Mouse (Mus musculus): ENCODE data around the gene Msh4. TPM values are rescaled to one million over a fixed set of nuclear protein-coding genes. Genes with fewer than 3 reads are reported as not detected.
"Not testable (repeated sequence)": the region's sequence is repeated elsewhere in the genome, so short reads cannot be mapped to it uniquely, and the experiment has no call there.

Msh4 gene
- polyA plus RNA-seq, 1 experiment from 2014 or later = 0.07 TPM

DNA sequence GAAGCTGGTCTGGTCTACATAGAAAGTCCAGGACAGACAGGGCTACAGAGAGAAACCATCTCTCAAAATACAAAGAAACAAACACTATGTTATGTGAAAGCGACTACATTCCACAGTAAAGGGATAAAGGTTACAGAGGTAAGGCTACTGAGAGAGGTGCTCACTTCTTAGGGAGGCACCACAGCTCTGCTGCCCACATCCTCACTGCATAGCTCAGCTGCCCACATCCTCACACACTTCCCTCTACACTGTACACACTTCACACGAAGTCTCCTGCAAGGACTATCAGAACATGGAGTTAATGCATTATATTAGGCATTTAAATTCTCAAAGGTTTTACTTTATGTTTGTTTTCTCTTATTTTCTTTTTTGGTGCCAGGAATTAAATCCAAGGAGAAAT is 42.1 kb downstream of the Msh4 start:
- H3K9ac ChIP-seq (ENCODE audit: low read depth, low read length) = no peak overlapping the region
- H3K36me3 ChIP-seq (ENCODE audit: control insufficient read depth, insufficient read depth, low read length) = no peaks in the 10 kb centered on the region
- WGBS = 86% methylated on average over 2 of the region's 2 CpGs

DNA sequence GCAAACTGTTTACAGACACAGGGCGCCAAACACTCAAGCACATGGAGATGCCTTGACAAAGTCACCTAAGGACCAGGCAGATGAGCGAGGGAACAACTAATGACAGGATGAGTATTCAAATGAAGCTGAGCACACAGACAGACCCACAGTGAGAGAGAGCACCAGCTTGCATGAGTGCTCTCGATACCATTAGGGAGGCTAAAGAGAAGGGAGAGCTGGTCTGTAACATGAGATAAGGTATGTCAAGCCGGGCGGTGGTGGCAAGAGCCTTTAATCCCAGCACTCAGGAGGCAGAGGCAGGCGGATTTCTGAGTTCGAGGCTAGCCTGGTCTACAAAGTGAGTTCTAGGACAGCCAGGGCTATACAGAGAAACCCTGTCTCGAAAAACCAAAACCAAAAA is 45.5 kb downstream of the Msh4 start:
- H3K4me1 ChIP-seq (ENCODE audit: control insufficient read depth, insufficient read depth, low read length); H3K27ac ChIP-seq (ENCODE audit: low read length); H3K9me3 ChIP-seq (ENCODE audit: control insufficient read depth, low read length); H3K9ac ChIP-seq (ENCODE audit: low read depth, low read length); H3K4me2 ChIP-seq (ENCODE audit: low read depth, low read length); H3K36me3 ChIP-seq (ENCODE audit: control insufficient read depth, insufficient read depth, low read length); H3K27me3 ChIP-seq (replicated peaks; ENCODE audit: control insufficient read depth, insufficient read depth, low read length); ATAC-seq; H3K4me3 ChIP-seq (ENCODE audit: low read length): not testable (repeated sequence)
- WGBS = 92% methylated on average over 8 of the region's 8 CpGs

More for the DNA sequence above, 42.1 kb downstream of the Msh4 start:
- Histone ChIP-seq H3K4me1 (ENCODE audit: control insufficient read depth, insufficient read depth, low read length) (no peaks in the 10 kb centered on the region), H3K27ac (ENCODE audit: low read length) (no peak overlapping the region), H3K27me3 (replicated peaks; ENCODE audit: control insufficient read depth, insufficient read depth, low read length) (no peaks in the 10 kb centered on the region), H3K9me3 (ENCODE audit: control insufficient read depth, low read length) (no peaks in the 10 kb centered on the region), H3K4me3 (ENCODE audit: low read length) (no peak overlapping the region), H3K4me2 (ENCODE audit: low read depth, low read length) (no peak overlapping the region)
- no peak for ATAC-seq

DNA sequence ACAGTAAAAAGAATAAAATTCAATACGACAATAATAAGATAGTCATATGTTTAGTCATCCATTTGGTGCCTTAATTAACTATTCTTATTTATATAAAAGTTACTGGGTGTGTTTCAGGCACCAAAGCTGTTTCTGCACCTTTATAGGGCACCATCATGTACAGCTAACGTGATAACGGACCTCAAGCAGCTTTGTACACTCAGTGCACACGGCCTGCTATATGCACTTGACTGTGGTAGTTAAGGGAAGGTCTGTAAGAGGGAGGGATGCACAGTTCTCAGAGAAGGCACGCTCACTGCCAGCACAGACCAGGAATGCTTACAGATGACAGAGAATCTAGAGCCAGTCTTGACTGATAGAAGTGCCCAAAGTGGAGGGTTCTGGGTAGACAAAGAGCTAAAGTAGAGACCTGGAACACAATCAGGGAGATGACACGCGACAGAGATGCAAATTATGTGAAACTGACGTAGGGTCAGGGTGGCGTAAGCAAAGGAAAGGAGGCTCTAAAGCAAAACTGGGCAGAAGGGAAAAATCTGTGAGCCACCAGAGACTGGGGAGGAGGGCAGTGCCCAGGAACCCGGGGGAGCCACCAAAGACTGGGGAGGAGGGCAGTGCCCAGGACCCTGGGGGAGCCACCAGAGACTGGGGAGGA is 47.5 kb downstream of the Msh4 start:
- no peaks in the 10 kb centered on the region for H3K4me1 ChIP-seq (ENCODE audit: control insufficient read depth, insufficient read depth, low read length)
- H3K4me2 ChIP-seq (ENCODE audit: low read depth, low read length) = no peak overlapping the region
- H3K27me3 ChIP-seq (replicated peaks; ENCODE audit: control insufficient read depth, insufficient read depth, low read length) = no peaks in the 10 kb centered on the region
- no peaks in the 10 kb centered on the region for H3K9me3 ChIP-seq (ENCODE audit: control insufficient read depth, low read length)
- H3K36me3 ChIP-seq (ENCODE audit: control insufficient read depth, insufficient read depth, low read length) = no peaks in the 10 kb centered on the region
- ATAC-seq = no peak
- no peak overlapping the region for H3K27ac ChIP-seq (ENCODE audit: low read length)
- no peak overlapping the region for H3K4me3 ChIP-seq (ENCODE audit: low read length)
- WGBS = 85% methylated on average over 10 of the region's 10 CpGs
- H3K9ac ChIP-seq (ENCODE audit: low read depth, low read length) = no peak overlapping the region

DNA sequence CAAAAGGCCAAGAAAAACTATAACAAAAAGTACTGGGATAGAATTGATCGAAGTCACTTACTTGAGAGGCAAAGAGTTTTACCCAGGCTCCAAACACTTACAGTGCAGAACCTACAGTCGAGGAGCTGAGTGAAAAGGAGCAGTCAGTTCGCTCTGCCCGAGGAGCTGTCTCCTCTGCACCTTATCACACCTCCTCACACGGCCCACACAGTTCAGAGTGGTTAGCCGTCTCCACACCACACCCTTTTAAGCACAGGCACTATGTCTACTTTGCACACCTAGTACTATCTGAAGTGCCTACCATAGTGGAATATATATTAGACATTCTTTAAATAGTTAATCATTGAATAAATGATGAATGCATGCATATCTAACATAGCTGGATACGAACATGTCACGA is 53.7 kb downstream of the Msh4 start:
- no peak overlapping the region for H3K9ac ChIP-seq (ENCODE audit: low read depth, low read length)
- no peak overlapping the region for H3K4me2 ChIP-seq (ENCODE audit: low read depth, low read length)
- peak; percentile 82 for ATAC-seq
- H3K27ac ChIP-seq (ENCODE audit: low read length) = no peak overlapping the region
- H3K4me1 ChIP-seq (ENCODE audit: control insufficient read depth, insufficient read depth, low read length) = peaks cover 3% of the 10 kb centered on the region; the same call in 1 of the 2 replicates
- no peaks in the 10 kb centered on the region for H3K27me3 ChIP-seq (replicated peaks; ENCODE audit: control insufficient read depth, insufficient read depth, low read length)
- no peaks in the 10 kb centered on the region for H3K36me3 ChIP-seq (ENCODE audit: control insufficient read depth, insufficient read depth, low read length)
- H3K4me3 ChIP-seq (ENCODE audit: low read length) = no peak overlapping the region
- WGBS = 63% methylated on average over 8 of the region's 8 CpGs
- H3K9me3 ChIP-seq (ENCODE audit: control insufficient read depth, low read length) = no peaks in the 10 kb centered on the region

DNA sequence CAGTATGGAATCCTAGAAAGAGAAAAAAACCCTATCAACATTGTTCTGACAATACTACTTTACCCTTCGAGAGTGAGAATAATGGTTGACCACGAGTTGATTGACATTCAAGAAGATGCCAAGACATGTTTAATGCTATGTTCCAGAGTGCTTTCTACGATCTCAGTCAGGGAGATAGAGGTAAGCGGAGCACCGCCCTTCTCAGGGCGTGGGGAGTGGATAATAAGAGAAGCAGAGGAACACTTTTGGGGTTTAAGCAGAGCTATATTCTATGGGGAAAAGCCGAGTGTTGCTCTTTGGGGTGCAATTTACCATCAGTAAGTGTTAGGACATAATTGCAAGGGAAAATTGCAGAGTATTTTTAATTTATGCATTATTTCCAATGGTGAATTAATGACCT is 55.2 kb downstream of the Msh4 start:
- peaks cover 3% of the 10 kb centered on the region; the same call in 1 of the 2 replicates for H3K4me1 ChIP-seq (ENCODE audit: control insufficient read depth, insufficient read depth, low read length)
- no peak overlapping the region for H3K9ac ChIP-seq (ENCODE audit: low read depth, low read length)

DNA sequence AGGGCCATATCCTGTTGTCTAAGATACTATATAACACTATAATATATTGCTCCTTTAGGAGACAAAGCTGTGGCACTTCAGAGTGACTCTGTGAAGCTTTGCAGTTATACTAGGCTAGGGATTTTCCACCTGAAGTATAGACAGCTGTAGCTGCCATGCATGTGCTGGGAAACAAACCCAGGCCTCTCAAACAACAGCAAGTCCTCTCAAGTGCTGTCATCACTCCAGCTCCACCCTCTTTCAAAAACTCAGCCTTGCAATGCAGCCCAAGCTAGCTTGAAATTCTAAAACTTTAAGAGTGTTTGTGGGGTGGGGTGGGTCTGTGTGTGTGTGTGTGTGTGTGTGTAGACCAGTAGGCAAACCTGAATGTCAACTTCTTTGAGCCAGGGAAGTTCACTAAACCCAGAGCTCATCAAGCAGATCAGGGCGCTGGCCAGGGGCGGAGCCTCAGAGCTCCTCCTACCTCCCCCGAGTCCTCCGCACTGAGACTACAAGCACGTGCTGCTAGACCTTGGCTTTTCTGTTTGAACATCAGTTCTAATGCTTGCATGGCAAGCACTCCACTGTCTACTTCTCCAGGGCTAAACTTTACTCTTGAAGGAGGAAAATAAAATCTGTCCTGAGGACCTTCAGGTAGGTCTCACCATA is 56.4 kb downstream of the Msh4 start:
- Histone ChIP-seq H3K36me3 (ENCODE audit: control insufficient read depth, insufficient read depth, low read length) (no peaks in the 10 kb centered on the region), H3K4me2 (ENCODE audit: low read depth, low read length) (0 out of 2 replicates have a peak overlapping the region, but pooled peaks have one; percentile 15), H3K9ac (ENCODE audit: low read depth, low read length) (no peak overlapping the region), H3K9me3 (ENCODE audit: control insufficient read depth, low read length) (no peaks in the 10 kb centered on the region), H3K4me3 (ENCODE audit: low read length) (no peak overlapping the region), H3K27me3 (replicated peaks; ENCODE audit: control insufficient read depth, insufficient read depth, low read length) (no peaks in the 10 kb centered on the region), H3K27ac (ENCODE audit: low read length) (no peak overlapping the region), H3K4me1 (ENCODE audit: control insufficient read depth, insufficient read depth, low read length) (peaks cover 3% of the 10 kb centered on the region; the same call in 1 of the 2 replicates)
- WGBS = 4% methylated on average over 5 of the region's 5 CpGs
- peak; percentile 95 for ATAC-seq

More for the DNA sequence above, 55.2 kb downstream of the Msh4 start:
- Histone ChIP-seq H3K4me3 (ENCODE audit: low read length) (no peak overlapping the region), H3K27ac (ENCODE audit: low read length) (no peak overlapping the region), H3K36me3 (ENCODE audit: control insufficient read depth, insufficient read depth, low read length) (no peaks in the 10 kb centered on the region), H3K27me3 (replicated peaks; ENCODE audit: control insufficient read depth, insufficient read depth, low read length) (no peaks in the 10 kb centered on the region), H3K4me2 (ENCODE audit: low read depth, low read length) (no peak overlapping the region), H3K9me3 (ENCODE audit: control insufficient read depth, low read length) (no peaks in the 10 kb centered on the region)
- no peak for ATAC-seq
- WGBS = 90% methylated on average over 7 of the region's 7 CpGs

DNA sequence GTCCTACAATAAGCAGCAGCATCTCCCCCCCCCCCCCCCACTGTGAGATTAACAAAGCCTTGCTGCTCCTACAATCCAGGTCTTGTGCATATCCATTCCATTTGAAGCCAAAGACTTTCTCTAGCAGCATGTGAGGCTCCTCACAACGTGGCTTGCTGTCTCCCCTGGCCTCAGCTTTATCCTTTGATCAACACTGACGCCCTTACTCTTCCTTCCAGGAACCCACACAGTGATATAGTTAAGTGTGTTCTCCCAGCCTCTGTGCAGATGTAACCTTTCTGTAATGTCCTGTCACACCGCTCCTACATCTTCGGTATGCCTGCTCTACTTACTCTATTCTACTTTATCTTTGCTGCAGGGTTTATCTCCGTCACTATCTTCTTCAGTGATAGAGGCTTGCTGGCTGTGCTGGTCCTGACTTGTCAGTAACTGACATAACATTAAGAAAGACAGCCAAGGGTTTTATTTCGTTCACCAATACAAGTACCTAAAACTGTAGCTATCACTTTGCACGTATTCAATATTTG is 58.7 kb downstream of the Msh4 start:
- Histone ChIP-seq H3K9ac (ENCODE audit: low read depth, low read length) (no peak overlapping the region), H3K27ac (ENCODE audit: low read length) (no peak overlapping the region), H3K27me3 (replicated peaks; ENCODE audit: control insufficient read depth, insufficient read depth, low read length) (no peaks in the 10 kb centered on the region), H3K9me3 (ENCODE audit: control insufficient read depth, low read length) (no peaks in the 10 kb centered on the region), H3K4me3 (ENCODE audit: low read length) (no peak overlapping the region), H3K36me3 (ENCODE audit: control insufficient read depth, insufficient read depth, low read length) (no peaks in the 10 kb centered on the region), H3K4me2 (ENCODE audit: low read depth, low read length) (no peak overlapping the region), H3K4me1 (ENCODE audit: control insufficient read depth, insufficient read depth, low read length) (peaks cover 3% of the 10 kb centered on the region; the same call in 1 of the 2 replicates)
- WGBS = 72% methylated on average over 7 of the region's 7 CpGs
- ATAC-seq = no peak

DNA sequence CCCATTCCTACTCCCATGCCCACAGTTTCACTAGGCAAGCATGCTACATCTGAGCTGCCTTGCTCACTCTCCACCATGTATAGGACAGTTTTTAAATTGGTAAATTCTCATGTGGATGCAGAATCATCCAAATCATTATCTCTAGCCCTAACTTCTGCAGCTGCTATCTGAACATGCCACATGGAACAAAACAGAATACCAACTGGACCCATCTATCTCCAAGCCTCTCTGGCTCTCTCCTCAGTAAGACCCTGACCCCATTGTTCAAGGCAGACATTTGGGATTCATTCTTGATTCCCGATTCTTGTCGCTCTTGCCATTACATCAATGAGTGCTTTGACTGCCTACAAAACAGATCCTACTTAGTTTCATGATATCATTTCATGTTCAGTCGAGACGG is 59.8 kb downstream of the Msh4 start:
- no peak overlapping the region for H3K9ac ChIP-seq (ENCODE audit: low read depth, low read length)
- no peak for ATAC-seq
- no peak overlapping the region for H3K4me2 ChIP-seq (ENCODE audit: low read depth, low read length)
- no peaks in the 10 kb centered on the region for H3K27me3 ChIP-seq (replicated peaks; ENCODE audit: control insufficient read depth, insufficient read depth, low read length)
- 93% methylated on average over 4 of the region's 4 CpGs for WGBS
- no peaks in the 10 kb centered on the region for H3K9me3 ChIP-seq (ENCODE audit: control insufficient read depth, low read length)
- peaks cover 3% of the 10 kb centered on the region; the same call in 1 of the 2 replicates for H3K4me1 ChIP-seq (ENCODE audit: control insufficient read depth, insufficient read depth, low read length)
- no peaks in the 10 kb centered on the region for H3K36me3 ChIP-seq (ENCODE audit: control insufficient read depth, insufficient read depth, low read length)
- no peak overlapping the region for H3K27ac ChIP-seq (ENCODE audit: low read length)
- H3K4me3 ChIP-seq (ENCODE audit: low read length) = no peak overlapping the region

DNA sequence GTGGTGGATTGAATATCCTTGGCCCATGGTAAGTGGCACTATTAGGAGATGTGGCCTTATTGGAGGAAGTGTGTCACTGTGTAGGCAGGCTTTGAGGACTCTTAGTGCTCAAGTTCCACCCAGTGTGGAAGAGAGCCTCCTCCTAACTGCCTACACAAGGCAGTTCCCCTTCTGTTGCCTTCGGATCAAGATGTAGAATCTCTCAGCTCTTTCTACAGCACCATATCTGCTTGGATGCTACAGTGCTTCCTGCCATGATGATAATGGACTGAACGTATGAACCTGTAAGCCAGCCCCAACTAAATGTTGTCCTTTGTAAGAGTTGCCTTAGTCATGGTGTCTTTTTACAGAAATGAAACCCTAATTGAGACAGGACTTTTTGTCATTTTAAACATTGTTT is 60.4 kb downstream of the Msh4 start:
- Histone ChIP-seq H3K27me3 (replicated peaks; ENCODE audit: control insufficient read depth, insufficient read depth, low read length) (no peaks in the 10 kb centered on the region), H3K9me3 (ENCODE audit: control insufficient read depth, low read length) (no peaks in the 10 kb centered on the region), H3K9ac (ENCODE audit: low read depth, low read length) (no peak overlapping the region), H3K27ac (ENCODE audit: low read length) (no peak overlapping the region), H3K4me3 (ENCODE audit: low read length) (no peak overlapping the region), H3K4me1 (ENCODE audit: control insufficient read depth, insufficient read depth, low read length) (peaks cover 3% of the 10 kb centered on the region; the same call in 1 of the 2 replicates), H3K36me3 (ENCODE audit: control insufficient read depth, insufficient read depth, low read length) (no peaks in the 10 kb centered on the region), H3K4me2 (ENCODE audit: low read depth, low read length) (no peak overlapping the region)
- 84% methylated on average over 2 of the region's 2 CpGs for WGBS
- ATAC-seq = no peak

Data from intestine, embryonic 16.5 days (tissue).